Comparison of ENCODE assay signal across 15 mouse cellular contexts in genomic region chr10:116407684-116408359, GRCm38 (mm10).
DNase-seq lines count a peak whose midpoint lies in the region; ATAC-seq lines count a peak whose summit lies in the region.
"Had no signal": no experiment of that assay in that cellular context is flagged by ENCODE, and none has a peak within 500 bp of the region (broad histone marks: within the 10 kb centered on the region; RNA-seq: fewer than 3 reads in every experiment).

No protein-coding gene starts in this region.

- no peaks in the 10 kb centered on the region for H3K36me3 ChIP-seq in hindbrain, embryonic 13.5 days
- H3K36me3 ChIP-seq in hindbrain, embryonic 10.5 days = no peaks in the 10 kb centered on the region
- no peaks in the 10 kb centered on the region for H3K36me3 ChIP-seq in neural tube, embryonic 13.5 days

- DNase-seq in cerebellum, postnatal 10 days = peak; percentile 23 to 32
- no peak for DNase-seq in cerebellum, postnatal 4 days (ENCODE audit: low spot score in 2 of 2)
- DNase-seq in hindbrain, embryonic 10.5 days (ENCODE audit: low spot score) = no peak
- no peak for DNase-seq in neural tube, embryonic 10.5 days (ENCODE audit: extremely low spot score, low spot score)
- DNase-seq in right cerebral cortex, adult 18-20 months = no peak
- DNase-seq: cerebellum, adult 11-12 months; heart, adult 2 months; heart, postnatal 14 days; kidney, postnatal 4 days; lung, adult 2 months; lung, postnatal 36 days; thymus, adult 18-20 months had no signal

- no peak overlapping the region for H3K4me3 ChIP-seq in hindbrain, embryonic 13.5 days
- H3K4me3 ChIP-seq in hindbrain, embryonic 10.5 days = no peak overlapping the region
- no peak overlapping the region for H3K4me3 ChIP-seq in neural tube, embryonic 13.5 days
- H3K4me3 ChIP-seq: heart, adult 2 months had no signal

- no peak overlapping the region for H3K9ac ChIP-seq in hindbrain, embryonic 13.5 days
- H3K9ac ChIP-seq in neural tube, embryonic 13.5 days = no peak overlapping the region

- peaks cover 8% of the 10 kb centered on the region for H3K4me1 ChIP-seq in hindbrain, embryonic 13.5 days (replicated peaks)
- H3K4me1 ChIP-seq in hindbrain, embryonic 10.5 days (replicated peaks) = no peaks in the 10 kb centered on the region
- peaks cover 8% of the 10 kb centered on the region for H3K4me1 ChIP-seq in neural tube, embryonic 13.5 days (replicated peaks)

- whole genome bisulfite sequencing in hindbrain, embryonic 13.5 days = 61% methylated on average over 19 of the region's 19 CpGs
- WGBS in hindbrain, embryonic 10.5 days = 69% methylated on average over 19 of the region's 19 CpGs
- WGBS in neural tube, embryonic 13.5 days = 50% methylated on average over 19 of the region's 19 CpGs

- ATAC-seq in hindbrain, embryonic 13.5 days (ENCODE audit: low FRiP score) = no peak
- no peak for ATAC-seq in neural tube, embryonic 13.5 days (ENCODE audit: low read depth)

- H3K27ac ChIP-seq in hindbrain, embryonic 13.5 days = no peak overlapping the region
- no peak overlapping the region for H3K27ac ChIP-seq in hindbrain, embryonic 10.5 days
- no peak overlapping the region for H3K27ac ChIP-seq in neural tube, embryonic 13.5 days (replicated peaks)
- H3K27ac ChIP-seq: heart, adult 2 months had no signal

- no peaks in the 10 kb centered on the region for H3K9me3 ChIP-seq in hindbrain, embryonic 13.5 days
- no peaks in the 10 kb centered on the region for H3K9me3 ChIP-seq in hindbrain, embryonic 10.5 days
- no peaks in the 10 kb centered on the region for H3K9me3 ChIP-seq in neural tube, embryonic 13.5 days

- no peaks in the 10 kb centered on the region for H3K27me3 ChIP-seq in hindbrain, embryonic 13.5 days
- no peaks in the 10 kb centered on the region for H3K27me3 ChIP-seq in hindbrain, embryonic 10.5 days (ENCODE audit: insufficient read depth, poor library complexity, severe bottlenecking)
- H3K27me3 ChIP-seq in neural tube, embryonic 13.5 days = peaks cover 3% of the 10 kb centered on the region; the same call in 1 of the 2 replicates

- H3K4me2 ChIP-seq in hindbrain, embryonic 13.5 days = peak overlapping the region; percentile 31; the same call in 1 of the 2 replicates
- H3K4me2 ChIP-seq in neural tube, embryonic 13.5 days = peak overlapping the region; percentile 2; the same call in 1 of the 2 replicates
- H3K4me2 ChIP-seq: liver, embryonic 11.5 days had no signal

Comparison
In these comparisons a context has a peak if more than half of its experiments do, and no peak if none do; other contexts are left out.
1. DNase-seq: peak in cerebellum, postnatal 10 days (2 of 2); none in cerebellum, postnatal 4 days (0 of 2), hindbrain, embryonic 10.5 days (single experiment), neural tube, embryonic 10.5 days (single experiment) and right cerebral cortex, adult 18-20 months (single experiment).